Mouse (Mus musculus) cerebellum, adult 2 months (tissue): ENCODE results near the gene Mad1l1.

Experiments
- CTCF ChIP-seq: fragments of 200-500 bp; IDR thresholded peaks from 2 replicates; pipeline ENCODE4 v1.5.1; 2011; ENCODE audit warnings: low read depth, mild to moderate bottlenecking, control low read depth, low read length, moderate library complexity, borderline replicate concordance; ENCODE audit not compliant: insufficient read depth
- POLR2A ChIP-seq: fragments of 200-500 bp; IDR thresholded peaks from 2 replicates; pipeline ENCODE4 v1.6.1; 2011; ENCODE audit warnings: low read length, control low read depth, borderline replicate concordance; ENCODE audit not compliant: insufficient read depth

DNA sequence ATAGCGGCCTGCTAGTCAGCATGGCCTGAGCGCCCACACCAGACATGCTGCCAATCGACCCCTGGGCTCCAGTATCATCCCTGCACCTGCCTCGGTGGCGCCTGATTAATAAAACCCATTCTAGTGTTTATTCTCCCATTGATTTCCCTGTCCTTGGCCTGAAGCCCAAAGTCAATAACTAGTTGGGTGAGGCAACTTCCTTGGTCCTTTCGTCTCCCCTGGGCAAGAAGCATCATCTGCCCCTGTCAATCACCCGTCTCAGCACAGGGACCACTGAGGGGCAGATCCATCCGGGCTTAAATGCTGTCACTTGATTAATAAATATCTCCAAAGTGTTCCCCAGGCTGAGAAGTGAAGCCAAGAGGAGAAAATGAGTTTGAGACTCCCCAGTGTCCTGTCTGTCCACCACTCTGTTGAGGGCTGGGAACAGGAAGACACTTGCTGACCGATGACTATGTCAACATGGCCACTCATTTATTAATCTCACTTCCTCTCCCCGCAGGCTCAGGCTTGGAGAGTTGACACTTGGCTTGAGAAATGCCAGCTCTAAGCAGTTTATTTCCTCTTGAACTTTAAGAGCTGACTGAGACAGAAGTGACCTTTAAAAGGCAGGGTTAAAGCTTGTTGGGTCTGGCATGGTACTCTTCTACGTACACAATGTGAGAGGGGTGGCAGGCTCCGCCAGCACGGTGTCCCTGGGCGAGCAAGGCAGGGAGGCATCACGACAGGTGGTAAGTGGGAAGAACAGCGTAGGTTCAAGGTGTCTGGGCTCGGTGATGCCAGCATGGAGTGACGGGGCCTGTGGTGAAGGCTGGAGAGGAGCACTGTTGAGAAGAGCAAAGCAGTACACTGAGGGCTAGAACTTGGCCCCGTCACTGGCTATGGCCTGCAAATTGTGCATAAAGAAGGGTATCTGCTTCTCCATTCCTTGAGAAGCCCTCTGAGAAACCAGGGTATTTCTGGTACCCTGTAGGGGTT, 114.3 kb downstream of the Mad1l1 start:
- TF ChIP-seq POLR2A: no peak
- no peak for TF ChIP-seq CTCF
